Comparison of ENCODE assay signal across 10 mouse cellular contexts in genomic region chr19:32974778-32975240, GRCm38 (mm10).
DNase-seq lines count a peak whose midpoint lies in the region; ATAC-seq and TF ChIP-seq lines count a peak whose summit lies in the region.
"Had no signal": no experiment of that assay in that cellular context is flagged by ENCODE, and none has a peak within 500 bp of the region (broad histone marks: within the 10 kb centered on the region; RNA-seq: fewer than 3 reads in every experiment).

No protein-coding gene starts in this region.

- H3K27ac ChIP-seq in heart, embryonic 11.5 days (ENCODE audit: low read depth, low read length) = no peak overlapping the region
- H3K27ac ChIP-seq in limb, embryonic 14.5 days (replicated peaks; ENCODE audit: low read depth, low read length) = 0 out of 2 replicates have a peak overlapping the region, but pooled peaks have one; percentile 19
- H3K27ac ChIP-seq in left cerebral cortex, adult 2 months = no peak overlapping the region
- H3K27ac ChIP-seq: stomach, embryonic 15.5 days had no signal

- H3K9me3 ChIP-seq in heart, embryonic 11.5 days (replicated peaks; ENCODE audit: control insufficient read depth, low read length) = no peaks in the 10 kb centered on the region
- H3K9me3 ChIP-seq in limb, embryonic 14.5 days (ENCODE audit: control insufficient read depth, low read length) = no peaks in the 10 kb centered on the region
- H3K9me3 ChIP-seq: megakaryocyte, embryonic 14.5 days; stomach, embryonic 15.5 days had no signal

- no peak overlapping the region for H3K4me3 ChIP-seq in heart, embryonic 11.5 days (ENCODE audit: low read depth, low read length)
- no peak overlapping the region for H3K4me3 ChIP-seq in limb, embryonic 14.5 days (replicated peaks; ENCODE audit: low read length)
- H3K4me3 ChIP-seq in left cerebral cortex, adult 2 months = no peak overlapping the region
- H3K4me3 ChIP-seq: megakaryocyte, embryonic 14.5 days; stomach, embryonic 15.5 days had no signal

- intact Hi-C loops in left cerebral cortex, adult 2 months (cut with DNase I) = no loop called here

- CTCF ChIA-PET in Patski (lab: Charles Lee) = interaction anchor here (1.2 to 1.5 kb wide), 3 partner anchors 9 to 134 kb away, joined by 3 to 4 read pairs (median 3); no protein-coding TSS in a partner anchor

- no peaks in the 10 kb centered on the region for H3K4me1 ChIP-seq in heart, embryonic 11.5 days (ENCODE audit: control insufficient read depth, insufficient read depth, low read length)
- peaks cover 7% of the 10 kb centered on the region; the same call in 1 of the 2 replicates for H3K4me1 ChIP-seq in limb, embryonic 14.5 days (ENCODE audit: control insufficient read depth, insufficient read depth, low read length)
- H3K4me1 ChIP-seq: megakaryocyte, embryonic 14.5 days; stomach, embryonic 15.5 days had no signal

- POLR2A ChIA-PET in Patski (lab: Charles Lee) = no interaction called here

- peak; percentile 76 to 77 for DNase-seq in heart, adult 18-20 months
- no peak for DNase-seq in Patski (ENCODE audit: low read depth, low spot score)
- peak; percentile 93 for DNase-seq in fibroblast of lung, adult 2 months (ENCODE audit: low read depth)
- peak; percentile 38 for DNase-seq in limb, embryonic 14.5 days (ENCODE audit: low spot score)
- DNase-seq in left cerebral cortex, adult 2 months (ENCODE audit: extremely low spot score in 1 of 2, low spot score in 2 of 2) = no peak
- DNase-seq in spleen, postnatal 14 days (ENCODE audit: low spot score in 2 of 2) = no peak

- no peak for ATAC-seq in heart, embryonic 11.5 days (replicated peaks; ENCODE audit: insufficient number of reproducible peaks, low FRiP score, low TSS enrichment)
- peak; percentile 21 for ATAC-seq in Patski
- ATAC-seq in limb, embryonic 14.5 days (ENCODE audit: low FRiP score, low read depth) = peak; percentile 53
- ATAC-seq in megakaryocyte-erythroid progenitor cell, adult 5-6 weeks (replicated peaks; ENCODE audit: low FRiP score, low TSS enrichment, poor library complexity, severe bottlenecking) = no peak

- no peak for TF ChIP-seq CTCF in Patski (IDR thresholded peaks at IDR 0.05)
- no peak for TF ChIP-seq CTCF in left cerebral cortex, adult 2 months (IDR thresholded peaks at IDR 0.05)

- H3K4me2 ChIP-seq in heart, embryonic 11.5 days = no peak overlapping the region
- H3K4me2 ChIP-seq in limb, embryonic 14.5 days (replicated peaks; ENCODE audit: low read depth, low read length, severe bottlenecking) = no peak overlapping the region
- H3K4me2 ChIP-seq: stomach, embryonic 15.5 days had no signal

- no peaks in the 10 kb centered on the region for H3K36me3 ChIP-seq in heart, embryonic 11.5 days (ENCODE audit: control insufficient read depth, insufficient read depth, low read length)
- H3K36me3 ChIP-seq in limb, embryonic 14.5 days (ENCODE audit: control insufficient read depth, insufficient read depth, low read length) = no peaks in the 10 kb centered on the region
- H3K36me3 ChIP-seq: stomach, embryonic 15.5 days had no signal

- in situ Hi-C loops in Patski (cut with MboI; ENCODE audit: low pct_unique_long_range_greater_than_20kb) = no loop called here

- no peak for TF ChIP-seq POLR2A in limb, embryonic 14.5 days (IDR thresholded peaks at IDR 0.05; ENCODE audit: borderline replicate concordance, extremely low read depth, insufficient read depth, insufficient read length)

- no peak overlapping the region for H3K9ac ChIP-seq in heart, embryonic 11.5 days (ENCODE audit: low read depth, low read length)
- H3K9ac ChIP-seq in limb, embryonic 14.5 days (ENCODE audit: low read depth, low read length, severe bottlenecking) = no peak overlapping the region
- H3K9ac ChIP-seq: stomach, embryonic 15.5 days had no signal

- 71% methylated on average over 4 of the region's 4 CpGs for WGBS in heart, embryonic 11.5 days (ENCODE audit: insufficient replicate concordance)
- 60% methylated on average over 4 of the region's 4 CpGs for WGBS in limb, embryonic 14.5 days

- no peaks in the 10 kb centered on the region for H3K27me3 ChIP-seq in heart, embryonic 11.5 days (ENCODE audit: control insufficient read depth, insufficient read depth, low read length)
- no peaks in the 10 kb centered on the region for H3K27me3 ChIP-seq in Patski
- H3K27me3 ChIP-seq in limb, embryonic 14.5 days (ENCODE audit: control insufficient read depth, insufficient read depth, low read length) = no peaks in the 10 kb centered on the region
- H3K27me3 ChIP-seq: stomach, embryonic 15.5 days had no signal

Comparison
In these comparisons a context has a peak if more than half of its experiments do, and no peak if none do; other contexts are left out.
1. DNase-seq: peak in heart, adult 18-20 months (2 of 2), fibroblast of lung, adult 2 months (single experiment) and limb, embryonic 14.5 days (single experiment); none in Patski (single experiment), left cerebral cortex, adult 2 months (0 of 2) and spleen, postnatal 14 days (0 of 2).
2. ATAC-seq: peak in Patski (single experiment) and limb, embryonic 14.5 days (single experiment); none in heart, embryonic 11.5 days (single experiment) and megakaryocyte-erythroid progenitor cell, adult 5-6 weeks (single experiment).